Mouse (Mus musculus) bone marrow macrophage, adult 2 months (primary cell): Measurements from ENCODE around the gene Tmem169.

Source experiments
- CTCF ChIP-seq: IDR thresholded peaks from 2 replicates; pipeline ENCODE4 v1.5.1; 2012; ENCODE audit warnings: low read depth, mild to moderate bottlenecking, low read length, moderate library complexity
- POLR2A ChIP-seq: IDR thresholded peaks from 2 replicates; pipeline ENCODE4 v1.6.1; 2012; ENCODE audit warnings: mild to moderate bottlenecking, low read depth, low read length, borderline replicate concordance

DNA sequence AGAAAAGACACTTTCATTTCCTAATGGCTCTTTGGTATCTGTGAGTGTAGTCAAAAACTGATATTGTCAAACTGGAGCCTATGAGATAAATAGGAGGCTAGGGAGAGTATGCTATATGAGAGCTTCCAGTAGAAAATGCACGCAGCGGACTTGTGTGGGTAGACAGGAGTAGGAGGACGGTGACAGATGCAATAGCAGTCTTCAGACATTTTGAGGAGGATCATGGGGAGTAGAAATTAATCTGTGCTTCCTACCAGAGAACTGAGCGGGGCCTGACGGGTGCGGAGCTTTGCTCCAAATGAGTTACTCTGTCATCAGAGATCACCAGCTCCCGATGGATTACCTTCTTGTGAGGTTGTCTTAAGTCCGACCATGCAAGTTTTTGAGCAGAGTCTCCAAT lies 52.6 kb downstream of the Tmem169 start:
- TF ChIP-seq POLR2A, result no peak
- TF ChIP-seq CTCF, result no peak
